Mouse (Mus musculus) left cerebral cortex, postnatal 14 days (tissue): Measurements from ENCODE around the gene Rhbdd1. TPM values are rescaled to one million over a fixed set of nuclear protein-coding genes. Genes with fewer than 3 reads are reported as not detected.

ENCODE experiments used
- DNase-seq, 2 experiments: peaks; one replicate each; pipeline ENCODE4 v3.0.0; 2021 to 2022; ENCODE audit warnings: low spot score in 2 of 2, mixed read lengths in 1 of 2
- intact Hi-C: fragments of 180-260 bp; cut with DNase I; formaldehyde crosslinking; loops from one replicate; pipeline ENCODE4 v1.15.1; 2025
- total RNA-seq, 2 experiments: library from RNA; stranded (reverse); gene quantifications; 2 replicates each; pipeline ENCODE4 v1.2.3; 2021

Rhbdd1 gene
- total RNA-seq, 2 experiments from 2014 or later: 5.4 to 5.6 TPM

DNA sequence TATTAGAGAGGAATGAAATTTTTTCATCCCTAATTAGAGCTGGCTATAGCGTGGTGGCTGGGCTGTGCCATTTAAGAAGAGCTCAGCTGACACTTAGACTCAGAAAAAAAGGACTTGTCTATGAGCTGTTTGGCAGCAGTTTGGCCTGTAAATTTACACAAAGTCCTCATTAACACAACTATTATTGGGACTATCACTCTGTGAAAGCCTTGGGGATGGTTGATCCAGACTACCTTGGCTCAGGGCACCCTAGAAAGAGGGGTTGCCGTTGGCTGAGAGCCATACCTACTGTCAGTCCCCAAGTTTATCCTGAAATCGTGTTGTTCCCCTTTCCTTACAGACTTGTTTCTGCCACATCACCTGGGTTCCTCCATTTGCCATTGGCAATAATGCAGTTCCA lies 91.5 kb downstream of the Rhbdd1 start:
- intact Hi-C loops: no loop called here
- DNase-seq: no peak

DNA sequence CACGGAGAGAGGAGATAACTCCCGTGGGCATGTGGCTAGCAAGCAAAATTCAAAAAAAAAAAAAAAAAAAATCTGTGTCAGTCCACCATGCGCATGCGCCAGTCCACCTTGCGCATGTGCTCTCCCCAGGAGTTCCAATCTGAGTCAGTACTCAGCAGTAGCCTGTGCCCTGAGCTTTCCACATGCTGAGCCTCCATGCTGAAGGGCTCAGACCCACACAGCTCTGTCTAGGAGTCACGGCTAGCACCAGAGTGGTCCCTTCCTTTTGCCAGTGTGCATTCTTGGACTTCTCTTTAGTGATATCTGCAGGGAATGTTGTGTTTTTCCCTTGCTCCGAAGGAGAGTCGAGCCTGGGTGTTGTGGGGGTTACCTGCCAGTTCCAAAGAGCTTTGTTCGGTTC lies 93.0 kb downstream of the Rhbdd1 start:
- no peak for DNase-seq
- intact Hi-C loops: no loop called here

DNA sequence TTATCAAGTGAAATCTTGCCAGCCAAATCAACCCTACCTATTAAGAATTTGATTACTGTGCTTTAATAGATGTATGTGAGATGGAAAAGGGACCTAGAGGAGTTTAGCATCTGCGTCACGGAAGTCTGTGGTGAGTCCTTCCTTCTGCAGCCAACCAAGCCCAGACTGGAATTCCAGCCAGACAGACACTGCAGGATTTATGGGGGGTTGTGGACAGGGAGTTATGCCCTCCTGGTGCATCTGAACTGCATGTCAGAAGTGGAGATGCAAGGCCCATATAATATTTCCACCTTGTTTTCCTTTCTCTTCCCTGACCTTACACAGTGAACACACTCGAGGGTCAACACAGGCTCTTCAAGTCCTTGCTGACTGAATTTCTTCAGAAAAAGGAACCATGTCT lies 94.3 kb downstream of the Rhbdd1 start:
- no peak for DNase-seq
- intact Hi-C loops: no loop called here

DNA sequence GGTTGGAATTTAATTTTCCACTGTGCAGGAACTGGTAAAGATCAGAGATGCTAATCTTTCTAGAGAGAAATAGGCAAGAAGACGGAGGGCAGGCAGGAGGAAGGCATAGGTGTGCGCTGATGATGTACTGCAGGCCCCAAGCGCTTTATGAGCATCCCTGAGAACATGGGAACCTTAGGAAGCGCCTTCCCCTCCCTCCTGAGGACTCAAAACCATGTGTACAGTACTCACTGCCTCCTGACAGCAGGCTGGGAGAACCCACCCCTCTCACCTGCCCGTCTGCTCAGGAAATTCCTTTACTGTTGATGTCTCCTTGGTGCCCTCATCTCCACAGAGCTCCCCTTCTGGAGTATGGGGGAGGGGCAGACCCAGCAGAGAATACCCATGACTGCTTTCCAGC lies 95.3 kb downstream of the Rhbdd1 start:
- intact Hi-C loops: no loop called here
- no peak for DNase-seq

DNA sequence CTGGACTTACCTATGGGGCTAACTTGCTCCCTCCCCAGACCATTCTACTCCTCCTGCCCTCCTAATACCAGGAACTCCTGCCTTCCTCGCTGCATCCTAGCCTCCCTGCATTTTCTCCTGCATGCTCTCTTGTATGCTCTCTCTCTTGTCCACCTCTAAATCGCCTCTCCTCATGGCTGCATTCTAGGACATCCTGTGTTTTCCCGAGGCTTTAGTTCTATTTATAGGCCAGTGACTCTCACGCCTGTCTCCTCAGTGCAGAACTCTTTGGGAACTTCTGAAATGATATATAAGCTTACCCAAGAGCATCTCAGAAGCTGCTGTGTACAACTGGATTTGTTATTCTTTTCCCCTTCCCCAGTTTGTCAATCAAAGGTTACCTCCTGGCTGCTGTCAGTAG lies 95.8 kb downstream of the Rhbdd1 start:
- no peak for DNase-seq
- intact Hi-C loops: no loop called here

DNA sequence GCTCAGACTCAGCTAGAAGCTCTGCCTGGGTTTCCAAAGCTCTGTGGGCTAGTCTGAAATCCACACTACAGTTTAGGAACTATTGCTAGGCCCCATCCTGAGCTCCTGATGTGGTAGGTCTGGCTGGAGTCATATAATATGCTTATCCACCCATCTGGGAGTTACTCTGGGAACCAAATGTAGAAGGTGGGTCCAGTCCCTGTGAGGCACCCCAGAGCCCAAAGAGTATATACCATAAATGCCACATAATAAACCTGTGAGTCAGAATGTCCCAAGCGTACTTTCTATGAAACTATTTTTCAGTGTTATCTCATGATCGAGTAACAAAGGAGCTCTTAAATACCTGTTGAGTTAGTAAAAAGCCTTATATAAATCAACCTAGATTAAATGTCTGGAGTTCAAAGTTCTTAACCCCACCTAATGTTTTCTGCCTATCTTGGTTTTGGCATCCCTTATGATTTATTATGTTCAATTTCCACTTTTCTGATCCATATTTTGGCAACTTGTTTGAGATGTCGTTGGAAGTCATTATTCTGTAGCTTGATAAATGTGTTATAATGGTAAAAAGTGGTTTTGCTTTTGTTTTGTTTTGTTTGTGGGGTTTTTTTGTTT lies 98.3 kb downstream of the Rhbdd1 start:
- DNase-seq: no peak
- intact Hi-C loops: no loop called here

DNA sequence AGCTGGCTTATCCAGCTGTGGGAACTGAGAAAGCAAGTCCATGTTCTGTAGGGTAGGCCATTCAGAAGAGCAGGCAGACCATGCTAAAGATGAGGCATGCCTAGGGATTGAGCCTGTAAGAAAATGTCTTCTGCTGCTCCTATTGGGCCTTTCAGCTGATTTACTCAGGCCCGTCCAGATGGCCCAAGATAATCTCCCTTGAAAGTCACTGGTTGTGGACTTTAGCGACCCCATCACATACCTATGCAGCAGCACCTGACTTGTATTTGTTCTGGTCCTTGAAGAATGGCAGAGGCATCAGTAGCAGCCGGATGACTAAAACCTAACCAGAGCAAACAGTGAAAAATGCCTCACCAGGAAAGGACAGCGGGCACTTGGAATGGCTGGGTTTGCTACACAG lies 99.4 kb downstream of the Rhbdd1 start:
- DNase-seq: no peak

DNA sequence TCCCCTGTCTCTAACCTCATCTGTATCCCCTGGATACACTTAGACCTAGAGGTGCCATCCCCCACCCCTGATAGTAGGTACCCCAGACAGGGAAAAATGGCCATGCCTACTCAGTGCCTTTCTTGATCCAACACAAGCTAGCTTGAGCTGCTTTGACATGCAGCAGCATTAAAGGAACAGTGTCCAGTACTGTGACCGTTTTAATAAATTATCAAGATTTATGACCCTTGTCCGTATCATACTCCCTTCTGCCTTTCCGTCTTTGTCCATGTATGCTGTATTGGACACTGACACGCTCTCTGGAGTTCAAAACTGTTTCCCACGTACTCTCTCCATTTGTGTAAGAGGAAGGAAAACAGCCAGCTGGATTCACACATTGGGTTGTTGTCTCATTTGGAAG lies 111.5 kb downstream of the Rhbdd1 start:
- DNase-seq: no peak
- intact Hi-C loops: no loop called here

More for the DNA sequence above, 99.4 kb downstream of the Rhbdd1 start:
- intact Hi-C loops: no loop called here

DNA sequence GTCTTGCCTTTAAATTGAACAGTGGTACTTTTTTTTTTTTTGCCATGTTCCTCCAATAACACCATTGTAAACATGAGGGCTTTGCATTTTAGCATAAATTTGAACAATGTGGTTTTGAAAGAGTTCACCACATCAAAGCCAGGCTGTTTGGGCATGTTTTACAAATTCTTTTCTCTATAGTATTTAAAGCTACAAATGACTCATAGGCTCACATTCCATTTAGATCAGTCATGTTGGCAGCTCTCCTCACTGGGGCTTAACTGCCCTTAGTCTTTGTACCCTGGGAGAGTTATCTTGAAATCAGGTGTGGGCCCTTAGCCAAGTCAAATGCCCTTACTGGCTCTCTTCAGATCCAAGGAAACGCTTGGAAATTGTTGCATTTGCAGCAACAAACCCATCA lies 112.8 kb downstream of the Rhbdd1 start:
- intact Hi-C loops: no loop called here
- DNase-seq: no peak

DNA sequence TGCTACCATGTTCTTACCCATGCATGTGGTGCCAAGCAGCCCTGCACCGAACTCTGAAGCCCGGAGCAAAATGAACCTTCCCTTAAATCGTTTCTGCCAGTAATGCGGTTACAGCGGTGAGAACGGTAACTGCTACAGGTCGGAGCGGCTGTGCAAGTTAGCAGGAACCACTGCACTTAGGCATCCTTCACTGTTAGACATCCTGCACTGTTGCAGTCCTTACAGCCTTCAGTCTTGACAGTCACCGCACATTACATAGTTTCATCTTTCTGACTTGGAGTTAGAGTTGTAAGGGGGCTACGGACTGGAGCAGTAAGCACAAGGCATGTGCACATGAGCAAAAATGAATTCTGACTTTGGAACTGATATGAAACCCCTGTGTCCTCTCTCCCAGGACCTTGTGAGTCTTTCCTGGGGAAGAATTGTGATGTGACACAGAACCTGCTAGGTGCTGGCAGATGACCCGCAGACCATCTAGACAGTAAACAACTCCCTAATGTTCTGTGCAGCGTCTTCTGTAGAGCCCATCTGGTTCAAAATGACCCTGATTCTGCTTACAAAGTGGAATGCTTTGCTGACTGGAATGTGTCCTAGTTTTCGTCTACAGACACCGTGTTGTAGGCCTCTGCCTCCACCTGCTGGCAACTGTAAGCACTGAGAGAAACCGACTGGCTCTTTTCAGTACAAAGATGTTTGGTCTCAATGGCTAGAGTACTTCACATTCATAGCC lies 116.8 kb downstream of the Rhbdd1 start:
- DNase-seq: peak; percentile 85 to 88
- intact Hi-C loops: loop anchor here (5.0 to 10.0 kb wide), 4 partner anchors 116 to 1116 kb away; partner anchors contain the start of genes Irs1 and Rhbdd1

DNA sequence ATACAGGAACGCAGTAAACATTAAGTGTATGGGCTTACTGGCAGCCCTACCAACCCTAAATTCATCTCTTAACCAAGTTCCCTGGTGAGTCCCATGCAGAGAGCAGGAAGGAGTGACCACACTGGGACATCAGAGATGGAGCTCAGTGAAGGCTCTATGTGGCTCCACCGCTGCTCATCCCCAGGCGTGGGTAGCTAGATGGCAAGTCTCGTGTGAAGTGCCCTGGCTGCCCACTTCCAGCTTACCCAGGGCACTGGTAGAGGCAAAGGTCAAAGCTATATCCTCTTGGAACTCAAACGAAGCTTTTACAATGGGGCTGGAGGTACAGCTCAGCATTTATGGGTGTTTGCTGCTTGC lies 117.4 kb downstream of the Rhbdd1 start:
- no peak for DNase-seq
- intact Hi-C loops: loop anchor here (5.0 to 10.0 kb wide), 4 partner anchors 116 to 1116 kb away; partner anchors contain the start of genes Irs1 and Rhbdd1

DNA sequence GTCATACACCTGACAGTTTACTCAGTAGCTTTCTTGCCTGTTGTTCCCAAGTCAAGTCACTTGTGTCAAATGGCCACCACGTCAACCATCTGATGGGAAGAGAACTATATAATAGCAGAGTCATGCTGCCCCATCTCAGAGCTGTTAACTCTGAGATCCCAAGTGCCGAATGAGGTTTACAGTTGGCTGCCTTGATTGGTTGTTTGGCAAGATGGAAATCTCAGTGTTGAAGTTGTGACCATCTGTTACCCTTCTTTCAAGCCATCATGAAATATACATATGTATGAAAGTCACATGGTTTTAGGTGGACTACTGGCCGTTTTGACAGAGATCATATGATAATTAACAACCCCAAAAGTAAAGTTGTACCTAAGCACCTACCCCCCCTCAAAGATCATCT lies 121.0 kb downstream of the Rhbdd1 start:
- intact Hi-C loops: loop anchor here (10.0 kb wide), 1 partner anchor 922 kb away; no protein-coding TSS in a partner anchor
- no peak for DNase-seq

DNA sequence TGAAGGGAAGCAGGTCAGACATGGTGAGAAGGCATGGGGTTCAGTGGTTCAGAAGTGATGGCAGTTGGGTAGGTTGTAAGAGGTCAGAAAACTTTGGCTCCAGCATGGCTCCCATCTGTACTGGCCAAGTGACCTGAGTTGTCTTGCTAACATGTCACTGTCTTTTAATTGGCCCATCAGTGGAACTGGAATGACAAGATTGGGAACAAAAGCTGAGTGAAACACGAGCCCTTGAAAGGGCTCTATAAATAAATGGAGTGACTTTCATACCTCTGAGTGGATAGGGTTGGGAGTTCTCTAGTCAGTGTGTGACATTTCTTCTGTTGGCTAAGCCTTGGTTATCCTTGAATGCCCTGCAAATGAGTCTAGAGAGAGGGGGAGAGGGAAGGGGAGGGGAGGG lies 123.9 kb downstream of the Rhbdd1 start:
- DNase-seq: no peak
- intact Hi-C loops: no loop called here

DNA sequence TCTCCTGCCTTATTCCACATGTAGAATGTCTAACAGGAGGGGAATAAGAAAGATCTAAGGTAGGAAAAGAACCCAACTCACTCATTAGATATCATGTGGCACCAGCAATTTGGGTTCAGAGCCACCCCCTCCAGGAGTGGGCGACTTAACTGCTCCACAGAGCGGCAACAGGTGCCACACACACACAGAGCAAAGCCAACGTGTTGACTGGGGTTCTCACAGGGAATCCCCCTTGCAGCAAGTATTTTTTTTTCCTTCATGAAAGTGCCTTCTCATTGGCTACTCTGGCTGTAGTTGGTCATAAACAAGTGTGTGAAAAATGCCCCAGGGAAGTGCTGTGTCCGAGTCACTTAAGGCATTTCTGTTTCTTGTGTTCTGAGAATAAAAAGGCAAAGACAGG lies 127.3 kb downstream of the Rhbdd1 start:
- intact Hi-C loops: no loop called here

DNA sequence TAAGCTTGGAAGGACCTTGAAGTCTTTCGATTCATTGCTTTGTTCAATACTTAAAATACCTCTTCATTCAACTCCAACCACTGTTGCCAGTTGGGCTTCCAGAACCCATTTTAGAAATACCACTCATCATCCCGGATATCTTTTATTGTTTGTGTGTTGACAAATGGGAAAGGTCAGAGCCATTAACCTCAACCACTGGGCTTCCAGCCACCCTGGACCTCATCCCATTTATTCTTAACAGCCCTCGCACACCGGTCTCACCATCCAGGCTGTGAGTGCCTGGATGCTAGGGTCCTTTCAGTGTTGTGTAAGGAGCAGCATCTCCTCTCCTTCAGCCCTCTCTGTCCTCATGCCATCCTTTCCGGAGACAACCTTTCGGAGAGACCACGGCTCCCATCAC lies 129.8 kb downstream of the Rhbdd1 start:
- intact Hi-C loops: no loop called here

More for the DNA sequence above, 127.3 kb downstream of the Rhbdd1 start:
- no peak for DNase-seq

DNA sequence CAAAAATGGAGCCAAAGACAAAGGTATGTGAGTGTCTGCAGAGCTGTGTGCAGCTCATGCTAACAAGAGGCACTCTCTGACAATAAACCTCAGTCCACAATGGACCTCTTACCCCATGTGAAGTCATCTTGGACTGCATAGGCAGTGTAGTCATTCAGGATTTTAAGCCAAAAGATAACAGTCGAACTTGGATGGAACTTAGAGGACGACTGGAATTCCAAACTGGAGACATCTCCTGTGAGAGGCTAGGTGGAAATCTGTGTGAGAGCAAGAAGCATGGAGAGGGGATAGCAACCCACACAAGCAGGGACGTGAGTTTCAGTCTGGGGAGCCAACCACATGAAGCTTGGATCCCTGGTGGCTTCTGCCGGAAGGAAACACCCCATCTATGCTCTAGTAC lies 133.6 kb downstream of the Rhbdd1 start:
- no peak for DNase-seq
- intact Hi-C loops: no loop called here

More for the DNA sequence above, 129.8 kb downstream of the Rhbdd1 start:
- no peak for DNase-seq

DNA sequence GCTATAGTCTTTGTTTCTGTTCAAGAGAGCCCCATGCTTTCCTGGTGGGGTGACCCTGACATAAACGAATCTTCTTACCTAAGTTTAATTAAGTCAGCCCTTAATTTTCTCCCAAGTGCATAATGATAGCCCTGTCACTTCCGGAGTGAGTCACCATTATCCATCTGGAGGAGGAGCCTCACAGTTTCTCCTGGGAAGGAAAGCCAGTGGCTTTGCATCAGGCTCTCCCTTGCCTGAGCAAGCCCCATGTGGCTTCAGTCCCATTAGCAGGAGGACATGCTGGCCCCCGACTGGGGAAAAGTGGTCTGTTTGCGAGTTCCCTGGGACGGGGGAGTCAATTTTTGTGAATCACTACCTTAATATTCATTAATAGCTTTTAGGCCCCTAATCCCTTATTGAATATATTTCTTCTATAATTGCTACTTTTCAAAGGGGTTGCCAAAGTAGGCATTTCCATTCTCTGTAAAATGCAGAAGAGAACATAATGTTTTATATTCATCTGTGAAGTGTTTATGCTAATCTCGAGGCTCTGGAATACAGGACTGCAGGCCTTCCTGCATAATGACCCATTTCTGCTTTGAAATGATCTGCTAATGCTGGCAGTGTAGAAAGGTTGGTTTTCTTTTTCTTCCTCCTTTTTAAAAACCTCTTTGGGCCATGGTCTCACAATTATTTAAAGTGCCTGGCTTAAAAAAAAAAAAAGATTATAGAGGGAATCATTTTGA lies 135.8 kb downstream of the Rhbdd1 start:
- DNase-seq: no peak
- intact Hi-C loops: no loop called here

DNA sequence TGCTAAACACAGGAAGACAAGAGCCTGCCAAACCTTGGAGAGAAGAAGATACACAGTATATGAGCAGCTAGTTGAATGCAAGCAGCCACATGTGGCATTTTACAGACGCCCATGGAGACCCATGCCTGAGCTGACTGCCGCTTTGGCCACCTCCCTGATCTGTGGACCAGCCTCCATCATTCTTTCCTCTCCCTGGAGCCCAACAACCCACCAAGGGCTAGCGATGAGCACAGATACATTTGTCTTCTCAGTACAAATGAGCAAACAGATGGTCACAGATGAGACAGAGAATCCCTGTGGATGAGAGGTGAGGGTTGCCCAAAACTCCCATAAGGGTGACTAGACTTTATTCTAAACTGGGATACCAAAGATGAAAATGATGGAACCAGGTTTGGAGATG lies 137.8 kb downstream of the Rhbdd1 start:
- intact Hi-C loops: no loop called here
- DNase-seq: no peak

DNA sequence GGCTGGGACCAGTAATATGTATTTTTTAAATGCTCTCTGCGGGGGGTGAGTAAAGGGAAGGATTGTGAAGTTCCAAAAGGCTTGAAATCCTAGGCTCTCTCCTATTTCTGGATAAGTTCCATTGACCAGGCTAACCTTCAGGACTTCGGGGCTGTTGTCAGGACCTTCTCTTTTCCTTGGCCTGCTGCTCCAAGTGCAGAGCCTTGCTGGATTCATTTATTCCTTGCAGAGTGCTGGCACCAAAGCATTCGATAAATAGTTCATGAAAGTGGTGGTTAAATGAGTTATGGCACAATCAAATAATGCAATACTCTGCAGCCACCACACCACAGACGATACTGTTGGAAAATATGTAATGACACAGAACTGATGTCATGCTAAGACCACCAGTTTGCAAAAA lies 143.1 kb downstream of the Rhbdd1 start:
- no peak for DNase-seq
- intact Hi-C loops: no loop called here

DNA sequence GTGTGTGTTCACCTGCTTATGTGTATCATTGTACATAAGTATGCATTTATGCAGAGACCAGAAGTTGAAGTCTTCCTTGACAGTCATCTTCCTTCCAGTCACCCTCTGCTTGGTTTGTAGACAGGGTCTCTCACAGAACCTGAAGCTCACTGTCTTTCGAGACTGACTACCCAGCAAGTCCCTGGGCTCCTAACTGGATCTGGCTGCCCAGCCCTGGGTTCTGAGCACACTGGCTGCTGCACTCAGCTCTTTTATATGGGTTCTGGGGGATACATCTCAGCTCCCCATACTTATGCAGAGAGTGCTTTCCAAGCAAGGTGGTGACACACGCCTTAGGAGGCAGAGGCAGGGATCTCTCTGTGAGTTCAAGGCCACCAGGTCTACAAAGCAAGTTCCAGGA lies 143.7 kb downstream of the Rhbdd1 start:
- DNase-seq: no peak
- intact Hi-C loops: no loop called here

DNA sequence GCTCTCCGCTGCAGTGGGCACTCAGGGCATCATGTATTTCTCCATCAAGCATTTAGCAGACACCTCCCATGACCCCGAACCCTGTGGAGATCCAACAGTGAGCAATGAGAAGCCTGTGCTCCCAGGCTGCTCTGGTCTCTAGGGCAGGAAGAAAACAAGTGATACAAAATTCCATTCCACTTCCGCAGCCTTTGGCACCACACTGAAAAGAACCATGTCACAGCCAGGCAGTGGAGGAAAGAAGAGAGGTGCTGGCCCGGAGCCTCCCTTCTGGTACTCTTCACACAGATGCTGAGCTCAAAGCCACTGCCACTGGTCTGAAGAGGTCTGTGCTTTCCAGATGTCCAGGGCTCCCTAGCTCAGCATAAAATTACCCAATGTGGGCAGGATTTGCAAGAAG lies 144.8 kb downstream of the Rhbdd1 start:
- intact Hi-C loops: no loop called here
- no peak for DNase-seq
